Mouse (Mus musculus): ENCODE data around the gene Atg16l1. TPM values are rescaled to one million over a fixed set of nuclear protein-coding genes. Genes with fewer than 3 reads are reported as not detected.

Gene Atg16l1
- total and polyA plus RNA-seq, 2 experiments from 2014 or later, result 49.1 to 98.7 TPM

GRCm38 (mm10) chr1:87840411-87841208 is 84.9 kb downstream of the Atg16l1 start:
- TF ChIP-seq CTCF (IDR thresholded peaks at IDR 0.05; ENCODE audit: low read depth), result no peak
- WGBS, result 87% methylated on average over 11 of the region's 11 CpGs
- Histone ChIP-seq H3K27me3 (ENCODE audit: insufficient read depth, low read length) (no peaks in the 10 kb centered on the region), H3K9me3 (ENCODE audit: low read length) (no peaks in the 10 kb centered on the region), H3K4me2 (ENCODE audit: low read depth) (no peak overlapping the region), H3K4me3 (ENCODE audit: low read depth, low read length) (no peak overlapping the region), H3K9ac (no peak overlapping the region), H3K4me1 (ENCODE audit: insufficient read depth) (no peaks in the 10 kb centered on the region), H3K27ac (ENCODE audit: low read depth, low read length) (no peak overlapping the region), H3K36me3 (ENCODE audit: insufficient read depth) (no peaks in the 10 kb centered on the region)
- ATAC-seq, result no peak
- no peak for DNase-seq

Other genes starting within 250 kb of the Atg16l1 start
- gene Neu2, start 246.0 kb upstream of the Atg16l1 start, total RNA-seq (2014; rRNA removed), result 0.38 and 1.4 TPM in 2 replicates
- gene Neu2, start 246.0 kb upstream of the Atg16l1 start, polyA plus RNA-seq (2015; fragmentation: Nextera tagmentation; extraction: Ambion mirVana), result 0.99 and 1.3 TPM in 2 replicates
- 67.2 and 85.0 TPM in 2 replicates for gene Ngef, start 182.0 kb upstream of the Atg16l1 start, total RNA-seq (2014; rRNA removed)
- 49.8 and 57.9 TPM in 2 replicates for gene Ngef, start 182.0 kb upstream of the Atg16l1 start, polyA plus RNA-seq (2015; fragmentation: Nextera tagmentation; extraction: Ambion mirVana)
- 4.5 and 25.4 TPM in 2 replicates for gene Inpp5d, start 135.6 kb upstream of the Atg16l1 start, total RNA-seq (2014; rRNA removed)
- 2.7 and 3.0 TPM in 2 replicates for gene Inpp5d, start 135.6 kb upstream of the Atg16l1 start, polyA plus RNA-seq (2015; fragmentation: Nextera tagmentation; extraction: Ambion mirVana)
- 0.76 and 1.3 TPM in 2 replicates for gene Sag, start 47.8 kb downstream of the Atg16l1 start, total RNA-seq (2014; rRNA removed)
- 1.4 and 1.6 TPM in 2 replicates for gene Sag, start 47.8 kb downstream of the Atg16l1 start, polyA plus RNA-seq (2015; fragmentation: Nextera tagmentation; extraction: Ambion mirVana)
- 80.2 and 80.4 TPM in 2 replicates for gene Dgkd, start 97.4 kb downstream of the Atg16l1 start, total RNA-seq (2014; rRNA removed)
- gene Dgkd, start 97.4 kb downstream of the Atg16l1 start, polyA plus RNA-seq (2015; fragmentation: Nextera tagmentation; extraction: Ambion mirVana), result 30.1 and 37.1 TPM in 2 replicates